Mouse (Mus musculus): ENCODE data around the gene Nr2e3.

GRCm38 (mm10) chr9:59942501-59943085 is 17.9 kb downstream of the Nr2e3 start:
- no peak for TF ChIP-seq FLI1 (IDR thresholded peaks at IDR 0.05; ENCODE audit: low read length)
- TF ChIP-seq GATA1 (IDR thresholded peaks at IDR 0.05; ENCODE audit: borderline replicate concordance, low read length), result no peak

Measured in megakaryocyte, embryonic 14.5 days (primary cell).